ENCODE assay signal across 11 mouse cellular contexts in the genomic region with DNA sequence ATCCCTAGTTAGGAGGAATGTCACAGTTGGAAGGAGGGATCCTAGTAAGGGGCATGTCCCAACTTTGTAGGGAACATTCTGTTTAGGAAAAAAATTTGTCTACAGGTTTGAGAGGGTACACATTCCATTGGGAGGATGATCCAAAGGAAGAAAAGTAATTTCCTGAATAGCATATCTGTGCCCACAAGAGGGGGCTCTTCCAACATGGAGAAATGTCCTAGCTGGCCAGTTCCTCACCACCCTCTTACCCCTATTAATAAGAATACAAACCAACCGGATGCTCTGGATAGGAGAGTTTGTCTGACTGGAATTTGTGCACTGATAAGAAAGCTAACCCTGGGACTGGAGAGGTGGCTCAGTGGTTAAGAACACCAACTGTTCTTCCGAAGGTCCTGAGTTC. TPM values are rescaled to one million over a fixed set of nuclear protein-coding genes. Genes with fewer than 3 reads are reported as not detected.
DNase-seq lines count a peak whose midpoint lies in the region; TF ChIP-seq lines count a peak whose summit lies in the region.
"Had no signal": no experiment of that assay in that cellular context is flagged by ENCODE, and none has a peak within 500 bp of the region (broad histone marks: within the 10 kb centered on the region; RNA-seq: fewer than 3 reads in every experiment).

No protein-coding gene starts in this region.

- H3K4me1 ChIP-seq in lung, adult 2 months (ENCODE audit: control insufficient read depth, insufficient read depth, low read length) = peaks cover 11% of the 10 kb centered on the region
- H3K4me1 ChIP-seq: hindbrain, embryonic 12.5 days; neural tube, embryonic 12.5 days had no signal

- intact Hi-C loops in gastrocnemius, adult 2 months (cut with DNase I) = no loop called here
- intact Hi-C loops in gastrocnemius, postnatal 14 days (cut with DNase I; ENCODE audit: low total_unique reads) = no loop called here

- H3K27ac ChIP-seq in gastrocnemius, adult 2 months = no peak overlapping the region
- H3K27ac ChIP-seq: hindbrain, embryonic 12.5 days; neural tube, embryonic 12.5 days had no signal

- TF ChIP-seq CTCF in gastrocnemius, adult 2 months (IDR thresholded peaks at IDR 0.05) = peak; percentile 59
- peak; percentile 33 for TF ChIP-seq CTCF in lung, adult 2 months (IDR thresholded peaks at IDR 0.05; ENCODE audit: insufficient read depth, low read length)

- TF ChIP-seq POLR2A in lung, adult 2 months (IDR thresholded peaks at IDR 0.05; ENCODE audit: borderline replicate concordance, extremely low read depth, low read depth, low read length) = no peak

- WGBS in lung, adult 2 months = 39% methylated on average over 2 of the region's 2 CpGs

- no peak overlapping the region for H3K4me3 ChIP-seq in gastrocnemius, adult 2 months
- H3K4me3 ChIP-seq in lung, adult 2 months (replicated peaks; ENCODE audit: extremely low read depth, low read depth, low read length) = no peak overlapping the region
- H3K4me3 ChIP-seq: hindbrain, embryonic 12.5 days; neural tube, embryonic 12.5 days had no signal

- no peak for DNase-seq in gastrocnemius, adult 2 months
- no peak for DNase-seq in gastrocnemius, adult 18-20 months (ENCODE audit: low spot score)
- no peak for DNase-seq in lung, adult 2 months
- DNase-seq in lung, adult 18-20 months = no peak
- DNase-seq in adipocyte (ENCODE audit: low spot score) = peak; percentile 34
- DNase-seq in retina, embryonic 14.5 days (ENCODE audit: low spot score) = peak; percentile 67
- no peak for DNase-seq in gastrocnemius, postnatal 14 days
- no peak for DNase-seq in right cerebral cortex, postnatal 14 days
- DNase-seq: thymus, postnatal 36 days had no signal

RNA-seq across cellular contexts. Expression of a gene that starts 4.1 kb away (rescaled TPM):
- 10 to 100 TPM; 28.3 to 29.0 TPM for total RNA-seq in gastrocnemius, adult 2 months (2021)
- 10 to 100 TPM; 19.2 to 21.5 TPM for total RNA-seq in gastrocnemius, adult 18-20 months (2021)
- 41.3 and 57.3 TPM in 2 replicates for polyA plus RNA-seq in lung, adult 2 months (2012; rRNA removed)
- 10 to 100 TPM; 31.6 to 32.5 TPM for total RNA-seq in gastrocnemius, postnatal 14 days (2021)

RNA-seq across cellular contexts. Expression of a gene that starts 11.5 kb away (rescaled TPM):
- 1 to 10 TPM; 1.9 to 2.8 TPM for total RNA-seq in gastrocnemius, adult 2 months (2021)
- 1 to 10 TPM; 2.7 to 3.2 TPM for total RNA-seq in gastrocnemius, adult 18-20 months (2021)
- 221 and 242 TPM in 2 replicates for polyA plus RNA-seq in lung, adult 2 months (2012; rRNA removed)
- total RNA-seq in gastrocnemius, postnatal 14 days (2021) = 1 to 10 TPM; 5.4 to 5.7 TPM

RNA-seq across cellular contexts. Expression of a gene that starts 26.0 kb away (rescaled TPM):
- 10 to 100 TPM; 20.6 to 21.2 TPM for total RNA-seq in gastrocnemius, adult 2 months (2021)
- 10 to 100 TPM; 18.3 to 20.3 TPM for total RNA-seq in gastrocnemius, adult 18-20 months (2021)
- 3.7 and 5.5 TPM in 2 replicates for polyA plus RNA-seq in lung, adult 2 months (2012; rRNA removed)
- 10 to 100 TPM; 15.8 to 19.6 TPM for total RNA-seq in gastrocnemius, postnatal 14 days (2021)

RNA-seq across cellular contexts. Expression of a gene that starts 38.6 kb away (rescaled TPM):
- 1 to 10 TPM; 3.4 to 3.8 TPM for total RNA-seq in gastrocnemius, adult 2 months (2021)
- 1 to 10 TPM; 2.7 to 3.8 TPM for total RNA-seq in gastrocnemius, adult 18-20 months (2021)
- polyA plus RNA-seq in lung, adult 2 months (2012; rRNA removed) = 12.8 and 17.6 TPM in 2 replicates
- 1 to 10 TPM; 4.1 to 4.8 TPM for total RNA-seq in gastrocnemius, postnatal 14 days (2021)

RNA-seq across cellular contexts. Expression of a gene that starts 51.3 kb away (rescaled TPM):
- 10 to 100 TPM; 28.9 to 43.8 TPM for total RNA-seq in gastrocnemius, adult 2 months (2021)
- 10 to 100 TPM; 38.1 TPM for total RNA-seq in gastrocnemius, adult 18-20 months (2021)
- 17.8 and 23.4 TPM in 2 replicates for polyA plus RNA-seq in lung, adult 2 months (2012; rRNA removed)
- 10 to 100 TPM; 40.9 to 46.3 TPM for total RNA-seq in gastrocnemius, postnatal 14 days (2021)

Comparison
In these comparisons a context has a peak if more than half of its experiments do, and no peak if none do; other contexts are left out.
1. DNase-seq: peak in adipocyte (single experiment) and retina, embryonic 14.5 days (single experiment); none in gastrocnemius, adult 2 months (single experiment), gastrocnemius, adult 18-20 months (single experiment), lung, adult 2 months (single experiment), lung, adult 18-20 months (0 of 2), gastrocnemius, postnatal 14 days (single experiment) and right cerebral cortex, postnatal 14 days (single experiment).